Mouse (Mus musculus) olfactory bulb, adult 2 months (tissue): Measurements from ENCODE around the gene Nisch. TPM values are rescaled to one million over a fixed set of nuclear protein-coding genes. Genes with fewer than 3 reads are reported as not detected.

Experiments
- H3K27ac ChIP-seq: fragments of 200-500 bp; 2 replicates; pipeline ENCODE4 v1.5.1; 2012; ENCODE audit warnings: low read depth, low read length; ENCODE audit not compliant: insufficient read depth
- H3K4me1 ChIP-seq: fragments of 200-500 bp; 2 replicates; pipeline ENCODE4 v1.6.1; 2012; ENCODE audit warnings: low read length; ENCODE audit not compliant: control insufficient read depth, insufficient read depth
- H3K4me3 ChIP-seq: fragments of 200-500 bp; 2 replicates; pipeline ENCODE4 v1.5.1; 2012; ENCODE audit warnings: mild to moderate bottlenecking, low read depth, low read length, moderate library complexity; ENCODE audit not compliant: insufficient read depth
- CTCF ChIP-seq: fragments of 200-500 bp; IDR thresholded peaks from 2 replicates; pipeline ENCODE4 v1.5.1; 2012; ENCODE audit warnings: low read depth, mild to moderate bottlenecking, low read length, moderate library complexity; ENCODE audit not compliant: insufficient read depth
- POLR2A ChIP-seq: fragments of 200-500 bp; IDR thresholded peaks from 2 replicates; pipeline ENCODE4 v1.6.1; 2012; ENCODE audit warnings: mild to moderate bottlenecking, low read depth, low read length, moderate library complexity; ENCODE audit not compliant: insufficient read depth
- WGBS: fragments of 180-500 bp; shearing (Covaris S2); methylation state at CpG from one replicate; pipeline ENCODE4 v1.1.7; 2018; 5-methylcytosine and 5-hydroxymethylcytosine counted together
- polyA plus RNA-seq: library from polyadenylated mRNA; stranded (reverse); fragments of >200 nt; gene quantifications from 2 replicates; pipeline ENCODE4 v1.2.4, GENCODE M21; 2012; ENCODE audit warnings: low replicate concordance; ENCODE audit not compliant: missing spikeins, insufficient read depth, insufficient read length

Gene Nisch
- polyA plus RNA-seq, 1 experiment, result 606 TPM

DNA sequence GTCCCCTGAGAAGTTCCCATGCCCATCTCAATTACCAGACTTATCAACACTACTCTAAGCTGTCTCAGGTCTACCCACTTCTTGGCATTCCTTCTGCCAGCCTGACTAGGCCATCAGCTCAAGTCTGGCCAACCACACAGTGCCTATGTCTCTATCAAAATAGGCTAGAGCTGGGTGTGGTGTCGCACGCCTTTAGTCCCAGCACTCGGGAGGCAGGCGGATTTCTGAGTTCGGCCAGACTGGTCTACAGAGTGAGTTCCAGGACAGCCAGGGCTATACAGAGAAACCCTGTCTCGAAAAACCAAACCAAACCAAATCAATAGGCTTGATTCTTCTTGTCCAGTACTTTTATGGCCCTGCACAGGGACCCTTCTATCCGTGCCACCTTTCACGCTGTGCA lies 89.9 kb downstream of the Nisch start:
- 93% methylated on average over 8 of the region's 8 CpGs for WGBS
- Histone ChIP-seq H3K27ac (no peak overlapping the region), H3K4me3 (no peak overlapping the region), H3K4me1 (peaks cover 19% of the 10 kb centered on the region)
- TF ChIP-seq POLR2A (no peak), CTCF (no peak)

DNA sequence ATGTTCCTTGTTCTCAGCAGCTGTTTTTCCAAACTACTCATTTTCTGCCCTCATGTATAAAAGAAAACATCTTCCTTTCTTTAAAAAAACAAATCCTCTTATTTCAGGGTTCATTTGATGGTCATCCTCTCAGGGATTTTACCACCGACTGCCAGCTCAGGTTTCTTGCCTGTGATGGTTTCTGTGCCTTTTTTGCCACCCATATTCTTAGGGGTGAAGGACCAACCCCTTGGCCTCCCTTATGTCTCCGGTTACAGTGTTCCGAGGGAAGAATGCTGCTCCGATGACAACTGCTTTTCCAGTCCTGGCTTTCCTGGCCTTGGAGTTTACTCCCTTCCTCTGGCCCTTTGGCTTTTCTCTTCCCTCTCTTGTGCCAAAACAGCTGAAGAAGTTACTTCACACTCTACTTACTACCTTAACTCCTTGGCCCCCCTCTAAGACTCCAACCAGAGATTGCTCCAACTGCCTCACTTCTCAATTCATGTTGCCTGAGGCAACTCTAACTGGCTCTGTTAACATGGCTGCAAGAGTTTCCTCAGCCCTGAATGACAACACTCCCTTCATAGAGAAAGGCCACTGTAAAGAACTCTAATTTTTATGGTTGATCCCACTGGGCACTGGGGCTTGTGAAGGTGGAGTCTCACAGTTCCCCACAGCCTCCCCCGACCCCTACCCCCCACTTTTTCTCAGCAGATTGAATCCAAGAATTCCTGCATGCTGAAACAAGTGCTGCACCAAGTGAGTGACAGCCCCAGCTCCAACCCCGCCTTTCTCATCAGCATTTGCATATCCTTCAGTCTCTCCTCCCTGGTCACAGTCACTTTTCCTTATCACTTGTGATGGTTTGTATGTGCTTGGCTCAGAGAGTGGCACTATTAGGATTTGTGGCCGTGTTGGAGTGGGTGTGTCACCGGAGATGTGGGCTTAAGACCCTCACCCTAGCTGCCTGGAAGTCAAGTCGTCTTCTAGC lies 91.4 kb downstream of the Nisch start:
- 46% methylated on average over 9 of the region's 9 CpGs for WGBS
- H3K4me1 ChIP-seq, result peaks cover 7% of the 10 kb centered on the region
- no peak for TF ChIP-seq POLR2A
- no peak for TF ChIP-seq CTCF
- H3K27ac ChIP-seq, result no peak overlapping the region
- H3K4me3 ChIP-seq, result no peak overlapping the region

Other genes starting within 250 kb of the Nisch start
- not detected in 2 replicates for gene Glt8d1, start 215.5 kb downstream of the Nisch start, polyA plus RNA-seq
- gene Spcs1, start 215.3 kb downstream of the Nisch start, polyA plus RNA-seq, result not detected in 2 replicates
- gene Pbrm1, start 197.8 kb downstream of the Nisch start, polyA plus RNA-seq, result 82.9 and 393 TPM in 2 replicates
- not detected in 2 replicates for gene Gnl3, start 197.8 kb downstream of the Nisch start, polyA plus RNA-seq
- not detected in 2 replicates for gene Smim4, start 88.0 kb downstream of the Nisch start, polyA plus RNA-seq
- gene Nt5dc2, start 85.9 kb downstream of the Nisch start, polyA plus RNA-seq, result not detected in 2 replicates
- gene Stab1, start 48.3 kb downstream of the Nisch start, polyA plus RNA-seq, result not detected in 2 replicates
- gene Tnnc1, start 8.6 kb downstream of the Nisch start, polyA plus RNA-seq, result not detected in 2 replicates
- not detected in 2 replicates for gene Sema3g, start 914 bp upstream of the Nisch start, polyA plus RNA-seq
- gene Phf7, start 34.4 kb upstream of the Nisch start, polyA plus RNA-seq, result not detected in 2 replicates
- gene Bap1, start 34.5 kb upstream of the Nisch start, polyA plus RNA-seq, result not detected in 2 replicates
- gene Dnah1, start 107.0 kb upstream of the Nisch start, polyA plus RNA-seq, result not detected in 2 replicates
- not detected in 2 replicates for gene Capn7, start 119.7 kb upstream of the Nisch start, polyA plus RNA-seq
- gene Sh3bp5, start 219.1 kb upstream of the Nisch start, polyA plus RNA-seq, result not detected in 2 replicates